1 mouse cellular context compared by ENCODE assay signal in genomic region chr6:136803739-136804633, GRCm38 (mm10).
TF ChIP-seq lines count a peak whose summit lies in the region.

Hist4h4 (minus strand) TSS chr6:136804415.

TF ChIP-seq in CH12.LX, 34 proteins besides CTCF, POLR2A, EP300 and RAD21 (continued from another document):
- TF ChIP-seq RCOR1 (conservative IDR thresholded peaks at IDR 0.05; ENCODE audit: low read depth, low read length), result peak; percentile 99
- TF ChIP-seq CHD1 (IDR thresholded peaks at IDR 0.05; ENCODE audit: low read depth, low read length), result peak; percentile 11; the same call in 1 of the 2 replicates
- TF ChIP-seq SMC3 (IDR thresholded peaks at IDR 0.05; ENCODE audit: low read depth, low read length), result peak; percentile 3; the same call in 1 of the 2 replicates
- TF ChIP-seq USF2 (conservative IDR thresholded peaks at IDR 0.05; ENCODE audit: low read depth, low read length), result no peak
- 0 out of 2 replicates have a peak, but pooled peaks have one; percentile 41 for TF ChIP-seq MAFK (IDR thresholded peaks at IDR 0.05; ENCODE audit: insufficient replicate concordance, low read length)
- peak; percentile 100 for TF ChIP-seq ZMIZ1 (IDR thresholded peaks at IDR 0.05; ENCODE audit: low read depth, low read length)
- TF ChIP-seq IRF4 (IDR thresholded peaks at IDR 0.05; ENCODE audit: low read depth, low read length), result peak; percentile 64; the same call in 1 of the 2 replicates
- TF ChIP-seq CHD2 (IDR thresholded peaks at IDR 0.05; ENCODE audit: low read length), result peak; percentile 23; the same call in 1 of the 2 replicates
- TF ChIP-seq JUND (conservative IDR thresholded peaks at IDR 0.05; ENCODE audit: low read depth, low read length), result peak; percentile 41; the same call in 1 of the 2 replicates
- no peak for TF ChIP-seq GABPA (IDR thresholded peaks at IDR 0.05; ENCODE audit: insufficient replicate concordance, low read depth, low read length)
- TF ChIP-seq NELFE (IDR thresholded peaks at IDR 0.05; ENCODE audit: low read depth, low read length), result peak; percentile 100
- TF ChIP-seq MYC (IDR thresholded peaks at IDR 0.05; ENCODE audit: low read depth, low read length), result peak; percentile 57; the same call in 1 of the 2 replicates
- TF ChIP-seq NRF1 (IDR thresholded peaks at IDR 0.05; ENCODE audit: low read depth, low read length), result no peak
- peak; percentile 29; the same call in 1 of the 2 replicates for TF ChIP-seq MEF2A (IDR thresholded peaks at IDR 0.05; ENCODE audit: borderline replicate concordance, low read depth, low read length)
- no peak; the same call in none of the 2 replicates for TF ChIP-seq ETS1 (conservative IDR thresholded peaks at IDR 0.05; ENCODE audit: low read depth, low read length)
- peak; percentile 79 for TF ChIP-seq MXI1 (IDR thresholded peaks at IDR 0.05; ENCODE audit: low read depth, low read length)
- peak; percentile 87 for TF ChIP-seq SIN3A (IDR thresholded peaks at IDR 0.05; ENCODE audit: low read length)
- 0 out of 2 replicates have a peak, but pooled peaks have one; percentile 14 for TF ChIP-seq JUN (IDR thresholded peaks at IDR 0.05; ENCODE audit: insufficient read depth, low read depth, low read length)
- peak; percentile 99 for TF ChIP-seq TBP (conservative IDR thresholded peaks at IDR 0.05; ENCODE audit: low read depth, low read length)
- no peak for TF ChIP-seq PAX5 (IDR thresholded peaks at IDR 0.05; ENCODE audit: low read length)
